ENCODE assay signal across 8 mouse cellular contexts in the genomic region with DNA sequence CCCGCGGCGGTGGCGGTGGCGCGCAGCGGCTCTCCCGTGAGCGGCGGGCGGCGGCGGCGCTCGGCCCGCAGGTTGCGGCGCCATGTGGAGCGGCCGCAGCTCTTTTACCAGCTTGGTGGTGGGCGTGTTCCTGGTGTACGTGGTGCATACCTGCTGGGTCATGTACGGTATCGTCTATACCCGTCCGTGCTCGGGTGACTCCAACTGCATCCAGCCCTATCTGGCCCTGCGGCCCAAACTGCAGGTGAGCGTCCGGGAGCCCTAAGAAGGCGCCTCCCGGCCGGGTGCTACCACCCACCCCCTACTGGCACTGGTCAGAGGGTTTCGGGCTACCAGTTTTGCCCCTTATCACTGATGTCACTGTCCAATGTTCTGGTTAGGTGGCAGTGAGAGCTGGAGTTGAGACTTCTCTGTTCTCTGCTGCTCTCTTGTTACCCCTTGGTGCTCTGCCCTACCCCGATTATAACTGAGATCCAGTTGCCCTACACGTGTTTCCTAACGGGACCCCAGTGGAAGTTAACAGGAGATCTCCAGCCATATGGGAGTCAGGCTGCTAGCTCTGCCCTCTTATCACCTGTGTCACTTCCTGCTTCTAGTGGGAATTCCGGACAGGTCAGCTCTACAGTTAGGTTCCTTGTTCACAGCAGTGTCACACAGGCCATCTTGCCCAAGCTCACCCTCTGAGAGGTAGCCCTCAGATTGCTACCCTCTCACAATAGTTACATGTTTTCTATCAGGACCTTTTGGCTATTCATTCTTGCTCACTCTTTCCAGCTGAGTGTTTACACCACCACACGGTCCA. TPM values are rescaled to one million over a fixed set of nuclear protein-coding genes. Genes with fewer than 3 reads are reported as not detected.
DNase-seq lines count a peak whose midpoint lies in the region; ATAC-seq lines count a peak whose summit lies in the region.

No protein-coding gene starts in this region.

- peak overlapping the region; percentile 75 for H3K27ac ChIP-seq in hindbrain, embryonic 15.5 days (replicated peaks)

- H3K4me3 ChIP-seq in hindbrain, embryonic 15.5 days: peak overlapping the region; percentile 78

- WGBS in hindbrain, embryonic 15.5 days: 4% methylated on average over 39 of the region's 39 CpGs

- peaks cover 35% of the 10 kb centered on the region for H3K36me3 ChIP-seq in hindbrain, embryonic 15.5 days

- no peaks in the 10 kb centered on the region for H3K9me3 ChIP-seq in hindbrain, embryonic 15.5 days

- peaks cover 22% of the 10 kb centered on the region for H3K4me1 ChIP-seq in hindbrain, embryonic 15.5 days (replicated peaks)

- DNase-seq in frontal cortex, postnatal 36 days (ENCODE audit: low spot score in 2 of 2): no peak
- DNase-seq in urinary bladder, postnatal 36 days (ENCODE audit: low spot score in 2 of 2): peak; percentile 17 to 35
- DNase-seq in urinary bladder, postnatal 4 days (ENCODE audit: low spot score in 2 of 2): no peak
- DNase-seq in mesoderm, embryonic 11.5 days (ENCODE audit: low read depth, low spot score): peak; percentile 9
- no peak for DNase-seq in cerebellum, postnatal 14 days
- no peak for DNase-seq in cerebellum, adult 11 months

- ATAC-seq in frontal cortex, adult (ENCODE audit: low TSS enrichment): peak; percentile 68; the same call in 1 of the 2 replicates
- ATAC-seq in hindbrain, embryonic 15.5 days (ENCODE audit: low FRiP score, low read depth): peak; percentile 91

- H3K27me3 ChIP-seq in hindbrain, embryonic 15.5 days: no peaks in the 10 kb centered on the region

- peak overlapping the region; percentile 73 for H3K9ac ChIP-seq in hindbrain, embryonic 15.5 days

- H3K4me2 ChIP-seq in hindbrain, embryonic 15.5 days: peak overlapping the region; percentile 82

RNA-seq across cellular contexts. Expression of a gene that starts 0.6 kb away (rescaled TPM):
- 140 and 141 TPM in 2 replicates for polyA plus RNA-seq in hindbrain, embryonic 15.5 days (2015; fragmentation: Nextera tagmentation; extraction: Ambion mirVana)

RNA-seq across cellular contexts. Expression of a gene that starts 22.4 kb away (rescaled TPM):
- 6.4 and 7.0 TPM in 2 replicates for polyA plus RNA-seq in hindbrain, embryonic 15.5 days (2015; fragmentation: Nextera tagmentation; extraction: Ambion mirVana)

Comparison
In these comparisons a context has a peak if more than half of its experiments do, and no peak if none do; other contexts are left out.
1. DNase-seq: peak in urinary bladder, postnatal 36 days (2 of 2) and mesoderm, embryonic 11.5 days (single experiment); none in frontal cortex, postnatal 36 days (0 of 2), urinary bladder, postnatal 4 days (0 of 2), cerebellum, postnatal 14 days (0 of 2) and cerebellum, adult 11 months (single experiment).